Mouse (Mus musculus) small intestine, adult 2 months (tissue): ENCODE data around the gene Optc.

Experiments used
- CTCF ChIP-seq: fragments of 200-500 bp; IDR thresholded peaks from 2 replicates; pipeline ENCODE4 v1.5.1; 2012; ENCODE audit warnings: low read depth, mild to moderate bottlenecking, control low read depth, inconsistent platforms, low read length, moderate library complexity, mixed read lengths; ENCODE audit not compliant: insufficient replicate concordance, insufficient read length; ENCODE audit errors: extremely low read depth
- POLR2A ChIP-seq: fragments of 200-500 bp; IDR thresholded peaks from 2 replicates; pipeline ENCODE4 v1.6.1; 2012; ENCODE audit warnings: low read depth, mild to moderate bottlenecking, control low read depth, inconsistent platforms, low read length, moderate library complexity

- TF ChIP-seq CTCF (no peak), POLR2A (no peak)
These were observed 7.0 kb downstream of the Optc start for GRCm38 (mm10) chr1:133900825-133901224.
